Mouse (Mus musculus) A20 (cell line): ENCODE measurements around the gene Ces3b.
"Not testable (repeated sequence)": the region's sequence is repeated elsewhere in the genome, so short reads cannot be mapped to it uniquely, and the experiment has no call there.

Source experiments
- DNase-seq: peaks from one replicate; pipeline ENCODE4 v3.0.0-alpha.2; 2011; ENCODE audit warnings: low read depth, low spot score

Gene Ces3b

GRCm38 (mm10) chr8:105083449-105084050 lies at the start of gene Ces3b:
TSS of gene Ces3b (plus strand) at chr8:105083753.
- DNase-seq = no peak

- DNase-seq = no peak
Measured at GRCm38 (mm10) chr8:105043510-105043909, 40.0 kb upstream of the Ces3b start.

- no peak for DNase-seq
Measured at GRCm38 (mm10) chr8:105045824-105046401, 37.6 kb upstream of the Ces3b start.

GRCm38 (mm10) chr8:105048371-105048854 lies 35.1 kb upstream of the Ces3b start, which contains the start of gene Ces3a:
TSS of gene Ces3a (plus strand) at chr8:105048601.
- DNase-seq = no peak

- DNase-seq = no peak
Measured at GRCm38 (mm10) chr8:105056211-105056610, 27.3 kb upstream of the Ces3b start.

GRCm38 (mm10) chr8:105060056-105060455 lies 23.5 kb upstream of the Ces3b start:
- no peak for DNase-seq

- DNase-seq = peak; percentile 75
Measured at GRCm38 (mm10) chr8:105066761-105067160, 16.8 kb upstream of the Ces3b start.

GRCm38 (mm10) chr8:105067905-105068304 lies 15.6 kb upstream of the Ces3b start:
- not testable (repeated sequence) for DNase-seq

GRCm38 (mm10) chr8:105068971-105069370 lies 14.6 kb upstream of the Ces3b start:
- no peak for DNase-seq

GRCm38 (mm10) chr8:105076601-105077000 lies 7.0 kb upstream of the Ces3b start:
- DNase-seq = no peak

- DNase-seq = no peak
Measured at GRCm38 (mm10) chr8:105077071-105077470, 6.5 kb upstream of the Ces3b start.

GRCm38 (mm10) chr8:105078591-105078990 lies 5.0 kb upstream of the Ces3b start:
- no peak for DNase-seq

- no peak for DNase-seq
Measured at GRCm38 (mm10) chr8:105080814-105081336, 2.7 kb upstream of the Ces3b start.

- DNase-seq = not testable (repeated sequence)
Measured at GRCm38 (mm10) chr8:105088166-105088565, 4.6 kb downstream of the Ces3b start.

- no peak for DNase-seq
Measured at GRCm38 (mm10) chr8:105088581-105088980, 5.0 kb downstream of the Ces3b start.

- DNase-seq = no peak
Measured at GRCm38 (mm10) chr8:105093992-105094391, 10.4 kb downstream of the Ces3b start.

GRCm38 (mm10) chr8:105102101-105102785 lies 18.7 kb downstream of the Ces3b start:
- DNase-seq = not testable (repeated sequence)

- DNase-seq = not testable (repeated sequence)
Measured at GRCm38 (mm10) chr8:105103701-105104100, 20.1 kb downstream of the Ces3b start.

GRCm38 (mm10) chr8:105104220-105104619 lies 20.7 kb downstream of the Ces3b start:
- DNase-seq = peak; percentile 4

GRCm38 (mm10) chr8:105129864-105130263 lies 46.3 kb downstream of the Ces3b start:
- no peak for DNase-seq

- no peak for DNase-seq
Measured at GRCm38 (mm10) chr8:105131509-105131908, 48.0 kb downstream of the Ces3b start, which contains the start of gene Ces4a. TSS of gene Ces4a (plus strand) at chr8:105131800.

GRCm38 (mm10) chr8:105138423-105138822 lies 54.9 kb downstream of the Ces3b start:
- peak; percentile 58 for DNase-seq
